Mouse (Mus musculus): ENCODE results near the gene Krtap5-2.

DNA sequence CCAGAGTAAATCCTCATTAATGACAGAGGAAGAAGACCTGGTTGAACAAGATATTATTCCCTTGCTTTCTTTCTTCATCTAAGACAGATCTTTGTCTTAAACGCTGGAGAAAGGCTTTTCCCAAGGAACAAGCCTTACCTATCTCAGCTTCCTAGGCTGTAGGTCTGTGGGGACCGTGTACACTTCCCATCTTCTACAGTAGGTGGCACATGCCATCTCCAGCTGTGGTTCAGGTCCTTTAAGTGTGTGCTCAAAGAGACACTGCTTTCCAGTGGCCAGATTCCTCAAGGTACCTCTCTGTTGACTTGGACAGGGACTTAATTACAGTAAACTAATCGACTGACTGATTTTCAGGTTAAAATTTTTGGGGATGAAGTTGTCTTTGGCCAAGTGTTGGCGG, 47.0 kb downstream of the Krtap5-2 start:
- peak; percentile 18; the same call in 1 of the 2 replicates for TF ChIP-seq CTCF (IDR thresholded peaks at IDR 0.05; ENCODE audit: borderline replicate concordance, extremely low read depth, insufficient read depth, insufficient read length)
- TF ChIP-seq POLR2A (IDR thresholded peaks at IDR 0.05; ENCODE audit: borderline replicate concordance, extremely low read depth, insufficient read depth, insufficient read length, poor library complexity, severe bottlenecking): no peak

Data from brain, embryonic 14.5 days (tissue).